Mouse (Mus musculus): ENCODE results near the gene 1700028P14Rik.

Gene 1700028P14Rik

DNA sequence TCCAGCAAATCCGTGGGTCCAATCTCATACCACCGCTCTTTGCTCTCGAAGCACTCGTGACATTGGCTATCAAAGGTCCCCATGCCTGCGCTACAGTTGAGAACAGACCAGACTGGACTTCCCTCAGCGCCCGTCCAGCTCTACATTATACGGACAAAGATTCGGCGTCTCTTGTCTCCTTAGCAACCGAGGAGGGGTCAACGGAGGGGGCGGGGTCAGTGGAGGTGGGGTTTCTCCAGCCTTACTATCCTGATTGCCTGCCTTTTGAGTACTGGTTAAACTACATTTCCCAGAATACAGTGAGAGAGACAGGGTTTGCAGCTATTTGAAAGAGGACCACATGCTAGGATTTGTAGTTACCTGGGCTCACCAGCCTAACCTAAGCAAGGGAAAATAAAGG, at the start of gene 1700028P14Rik:
1700028P14Rik (minus strand) TSS at position 169 of the 400 bp plus-strand sequence.
- in situ Hi-C loops (cut with MboI, MseI): no loop called here

DNA sequence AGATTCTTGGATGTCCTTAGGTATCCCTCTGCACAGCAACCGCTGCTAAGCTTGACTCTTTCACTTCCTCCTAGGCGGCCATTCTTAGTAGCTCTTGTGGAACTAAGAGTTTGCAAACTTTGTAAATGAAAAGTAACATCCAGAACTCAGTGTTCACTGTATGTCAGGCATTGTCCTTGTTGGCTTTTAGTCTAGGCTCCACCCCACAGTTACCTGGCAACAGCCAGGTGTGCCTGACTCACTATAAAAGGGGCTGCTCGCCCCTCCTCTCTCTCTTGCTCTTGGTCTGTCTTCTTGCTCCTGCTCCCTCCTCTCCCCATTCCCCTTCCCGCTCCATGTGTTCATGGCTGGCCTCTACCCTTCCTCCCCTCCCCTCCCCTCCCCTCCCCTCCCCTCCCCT, 46.5 kb upstream of the 1700028P14Rik start:
- in situ Hi-C loops (cut with MboI, MseI): loop anchor here (25.0 kb wide), 1 partner anchor 563 kb away; no protein-coding TSS in a partner anchor

DNA sequence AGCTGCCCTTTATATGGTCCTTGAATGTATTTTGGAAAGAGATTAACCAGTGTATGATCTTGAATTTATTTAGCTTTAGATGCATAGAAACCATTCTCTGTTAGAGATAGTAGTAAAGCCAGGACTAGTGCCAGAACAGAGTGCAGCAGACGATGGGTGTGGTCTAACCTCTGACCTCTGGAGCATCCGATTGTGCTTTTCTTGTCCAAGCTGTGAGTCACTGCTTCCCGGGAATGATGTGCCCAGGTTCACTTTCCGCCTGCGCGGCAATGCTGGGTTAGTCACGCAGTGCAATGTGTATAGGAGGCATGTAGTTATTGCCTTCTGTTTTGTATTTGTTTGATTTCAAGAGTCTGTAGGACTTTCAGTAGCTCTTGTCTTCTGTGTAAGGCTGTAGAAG, 45.8 kb upstream of the 1700028P14Rik start:
- in situ Hi-C loops (cut with MboI, MseI): loop anchor here (25.0 kb wide), 1 partner anchor 564 kb away; no protein-coding TSS in a partner anchor

DNA sequence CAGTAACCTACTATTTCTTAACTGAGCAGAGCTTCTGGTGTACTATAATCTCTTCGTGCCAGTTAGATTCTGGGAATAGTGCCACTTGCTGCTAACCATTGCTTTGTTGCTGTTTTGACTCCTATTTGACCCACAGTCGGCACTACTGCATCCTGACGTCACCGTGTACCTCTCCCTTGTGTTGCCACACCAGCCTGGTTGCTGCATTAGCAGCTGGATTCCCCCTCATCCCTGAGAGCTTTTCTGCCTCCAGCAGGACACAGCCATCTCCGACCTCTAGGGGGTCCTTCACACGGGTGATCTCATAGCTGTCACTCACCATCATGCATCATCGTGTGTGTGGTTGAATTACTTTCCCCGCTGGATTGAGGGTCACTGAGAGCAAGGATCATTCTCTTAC, 45.2 kb upstream of the 1700028P14Rik start:
- in situ Hi-C loops (cut with MboI, MseI): loop anchor here (25.0 kb wide), 1 partner anchor 564 kb away; no protein-coding TSS in a partner anchor

DNA sequence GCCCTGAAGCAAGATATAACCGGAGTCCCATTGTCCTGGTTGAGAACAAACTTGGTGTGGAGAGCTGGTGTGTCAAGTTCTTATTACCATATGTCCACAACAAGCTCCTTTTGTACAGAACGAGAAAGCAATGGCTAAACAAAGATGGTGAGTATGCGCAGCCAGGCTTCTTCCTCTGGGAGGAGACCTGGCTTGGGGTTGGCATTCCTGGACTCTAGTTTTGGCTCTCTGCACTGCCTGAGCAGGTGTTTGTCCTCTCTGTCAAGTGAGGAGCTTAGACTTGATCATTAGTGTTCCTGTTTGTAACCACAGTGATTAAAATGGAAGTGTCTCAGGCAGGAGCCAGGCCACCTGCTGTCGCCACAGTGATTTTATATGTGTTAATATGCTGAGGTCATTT, 41.7 kb upstream of the 1700028P14Rik start:
- in situ Hi-C loops (cut with MboI, MseI): loop anchor here (25.0 kb wide), 1 partner anchor 568 kb away; no protein-coding TSS in a partner anchor

DNA sequence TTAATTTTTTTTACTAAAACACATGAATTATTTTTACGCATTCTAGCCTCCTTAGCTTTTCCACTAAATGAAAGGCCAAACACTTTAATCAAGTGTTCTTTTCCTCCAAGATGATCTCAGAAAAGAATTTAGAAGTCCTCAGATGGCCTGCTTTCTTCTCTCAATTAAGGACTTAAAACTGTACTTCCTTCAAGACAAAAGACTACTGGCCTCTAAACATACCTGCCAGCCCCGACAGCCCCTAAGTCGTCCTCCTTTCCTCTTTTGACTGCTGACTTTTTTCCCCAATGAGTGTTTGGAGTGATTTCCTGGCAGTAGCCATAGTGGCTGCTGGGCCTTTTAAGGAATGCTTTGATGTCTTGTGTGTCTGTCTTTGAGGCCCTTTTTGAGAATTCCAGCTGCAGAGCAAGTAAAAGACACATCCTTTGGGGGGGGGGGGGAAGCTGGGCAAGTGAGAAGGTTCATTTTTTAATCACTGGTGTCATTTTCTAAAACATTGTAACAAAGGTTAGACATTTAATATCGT, 35.9 kb upstream of the 1700028P14Rik start:
- in situ Hi-C loops (cut with MboI, MseI): loop anchor here (25.0 kb wide), 1 partner anchor 574 kb away; no protein-coding TSS in a partner anchor

DNA sequence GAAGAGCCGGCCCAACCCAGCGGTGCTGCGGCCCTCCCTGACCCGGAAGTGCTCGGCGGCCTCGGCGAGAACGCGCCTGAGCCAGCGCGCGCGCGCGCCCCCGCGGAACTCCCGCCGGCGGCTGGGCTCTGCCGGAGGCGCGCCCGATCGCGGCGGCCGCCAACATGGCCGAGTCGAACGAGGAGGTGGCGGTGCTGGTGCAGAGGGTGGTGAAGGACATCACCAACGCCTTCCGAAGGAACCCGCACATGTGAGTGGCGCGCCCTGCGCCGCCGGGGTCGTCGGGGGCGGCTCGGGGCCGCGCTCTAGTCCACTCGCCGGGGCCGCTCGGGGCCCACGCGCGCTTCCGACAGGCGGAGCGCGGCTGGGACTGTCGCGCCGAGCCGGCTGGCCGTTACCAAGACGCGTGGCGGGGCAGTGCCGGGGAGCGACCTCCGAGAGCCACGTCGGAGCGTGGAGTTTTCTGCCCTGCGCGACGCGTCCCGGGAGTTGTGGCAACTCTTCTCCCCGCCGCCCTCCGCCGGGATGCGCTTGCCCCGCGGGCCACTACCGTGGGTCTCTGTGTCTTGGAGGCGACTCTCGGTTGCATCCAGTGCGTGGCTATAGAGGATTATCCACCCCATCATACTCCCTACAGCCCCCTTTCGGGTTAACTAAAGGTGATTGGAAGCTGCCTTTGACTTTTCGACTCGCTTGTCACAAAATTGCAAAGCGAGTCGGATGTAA, 34.8 kb upstream of the 1700028P14Rik start, which contains the start of gene Ptar1:
Ptar1 (plus strand) TSS at position 134 of the 726 bp plus-strand sequence.
- in situ Hi-C loops (cut with MboI, MseI): loop anchor here (25.0 kb wide), 1 partner anchor 575 kb away; no protein-coding TSS in a partner anchor

DNA sequence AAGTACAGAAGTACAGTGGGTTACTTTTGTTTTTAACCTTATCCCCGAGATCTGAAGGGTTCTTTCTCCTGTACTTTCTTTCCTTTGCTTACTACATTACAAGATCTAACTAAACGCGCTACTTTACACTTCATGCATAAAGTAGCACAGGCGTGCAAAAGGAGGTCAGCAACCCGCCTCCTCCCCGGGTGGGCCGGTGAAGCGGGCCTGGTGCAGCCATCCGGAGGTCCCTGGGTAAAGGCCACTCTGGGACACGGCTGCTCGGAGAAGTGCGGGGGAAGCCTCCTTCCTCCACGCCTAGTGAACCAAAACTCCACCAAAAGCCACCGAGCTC, 34.3 kb upstream of the 1700028P14Rik start:
- in situ Hi-C loops (cut with MboI, MseI): loop anchor here (25.0 kb wide), 1 partner anchor 575 kb away; no protein-coding TSS in a partner anchor

DNA sequence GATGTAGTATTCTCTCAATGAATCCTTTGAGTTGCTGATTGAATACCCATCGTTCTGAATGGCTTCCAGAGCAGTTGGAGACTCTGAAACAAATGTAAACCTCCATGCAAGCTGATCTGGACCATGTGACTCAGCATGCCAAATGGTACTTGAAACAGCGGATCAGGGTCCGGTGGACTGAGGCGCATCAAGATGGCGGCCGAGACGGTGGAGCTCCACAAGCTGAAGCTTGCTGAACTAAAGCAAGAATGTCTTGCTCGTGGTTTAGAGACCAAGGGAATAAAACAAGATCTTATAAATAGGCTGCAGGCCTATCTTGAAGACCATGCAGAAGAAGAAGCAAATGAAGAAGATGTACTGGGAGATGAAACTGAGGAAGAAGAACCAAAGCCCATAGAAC, 23.0 kb upstream of the 1700028P14Rik start:
- in situ Hi-C loops (cut with MboI, MseI): loop anchor here (25.0 kb wide), 1 partner anchor 587 kb away; no protein-coding TSS in a partner anchor

DNA sequence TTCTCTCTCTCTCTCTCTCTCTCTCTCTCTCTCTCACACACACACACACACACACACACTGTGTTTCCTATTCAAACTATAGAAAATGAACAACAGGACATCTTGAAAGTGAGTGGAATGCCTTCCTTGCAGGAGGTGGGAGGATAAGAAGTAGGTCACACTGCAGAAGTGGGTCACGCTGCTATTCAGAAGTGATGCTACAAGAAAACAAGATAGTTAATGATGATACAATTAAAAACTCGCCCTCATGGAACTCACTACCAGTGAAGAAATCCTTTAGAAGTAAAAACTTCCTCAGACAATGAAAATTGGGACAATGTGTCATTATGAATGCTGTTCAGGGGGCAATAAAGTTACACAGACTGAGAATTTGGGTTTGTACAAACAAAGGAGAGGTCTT, 20.4 kb upstream of the 1700028P14Rik start:
- in situ Hi-C loops (cut with MboI, MseI): no loop called here

DNA sequence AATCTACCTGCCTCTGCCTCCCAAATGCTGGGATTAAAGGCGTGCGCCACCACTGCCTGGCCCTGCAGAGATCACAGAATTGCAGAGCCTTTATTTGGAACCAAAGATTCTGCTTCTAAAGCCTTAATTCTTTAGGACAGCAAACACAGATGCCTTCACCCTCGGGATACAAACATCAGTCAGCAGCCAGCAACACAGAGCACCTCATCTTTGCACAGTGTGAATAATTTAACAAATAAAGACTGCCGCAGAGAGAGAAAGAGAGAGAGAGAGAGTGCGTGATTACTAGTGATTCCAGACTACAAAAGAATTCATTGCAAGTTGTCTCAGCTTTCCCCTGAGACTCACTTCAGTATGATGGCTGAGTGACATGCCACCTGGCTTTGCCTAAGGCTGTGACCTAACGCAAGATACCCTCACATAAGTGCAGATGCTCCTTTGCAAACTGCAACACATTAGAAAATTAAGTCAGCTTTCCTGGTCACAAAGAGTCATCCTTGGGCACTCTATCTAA, 15.6 kb upstream of the 1700028P14Rik start:
- in situ Hi-C loops (cut with MboI, MseI): no loop called here

DNA sequence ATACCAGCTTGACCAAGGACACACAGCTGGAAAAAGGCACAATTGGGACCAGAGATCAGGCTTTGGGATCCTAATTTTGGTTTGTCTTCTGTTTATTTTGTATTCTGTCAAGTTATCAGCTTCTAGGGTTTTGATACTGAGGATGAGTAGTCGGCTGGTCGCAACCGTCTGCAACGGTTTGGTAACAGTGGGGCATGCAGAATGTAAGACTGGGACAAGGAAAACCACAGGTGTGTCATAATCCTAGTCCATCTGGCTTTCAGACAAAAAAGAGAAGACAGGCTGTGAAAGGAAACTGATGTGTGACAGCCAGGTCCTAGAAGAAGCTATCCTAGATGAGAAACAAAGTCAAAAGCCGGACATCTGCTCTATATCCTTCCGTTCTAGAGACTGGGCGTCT, 11.5 kb upstream of the 1700028P14Rik start:
- in situ Hi-C loops (cut with MboI, MseI): no loop called here

DNA sequence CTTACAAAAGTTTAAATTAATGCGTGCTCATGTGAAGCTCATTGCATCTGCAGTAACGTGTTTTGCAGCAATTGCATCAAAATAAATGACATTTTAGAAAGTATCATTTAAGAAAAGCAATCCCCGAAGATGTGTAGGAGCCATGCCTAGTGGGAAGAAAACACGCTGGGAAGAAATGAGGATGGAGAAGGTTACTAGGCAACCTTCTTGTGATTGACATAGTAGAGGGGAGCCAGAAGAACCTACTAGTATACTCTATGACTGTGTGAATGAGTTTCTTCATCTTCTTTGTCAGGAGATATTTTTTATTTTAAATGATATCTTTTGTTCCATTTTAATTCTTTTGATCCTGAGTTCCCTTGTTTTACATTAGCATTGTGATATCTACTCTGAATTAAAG, 5.7 kb upstream of the 1700028P14Rik start:
- in situ Hi-C loops (cut with MboI, MseI): no loop called here

DNA sequence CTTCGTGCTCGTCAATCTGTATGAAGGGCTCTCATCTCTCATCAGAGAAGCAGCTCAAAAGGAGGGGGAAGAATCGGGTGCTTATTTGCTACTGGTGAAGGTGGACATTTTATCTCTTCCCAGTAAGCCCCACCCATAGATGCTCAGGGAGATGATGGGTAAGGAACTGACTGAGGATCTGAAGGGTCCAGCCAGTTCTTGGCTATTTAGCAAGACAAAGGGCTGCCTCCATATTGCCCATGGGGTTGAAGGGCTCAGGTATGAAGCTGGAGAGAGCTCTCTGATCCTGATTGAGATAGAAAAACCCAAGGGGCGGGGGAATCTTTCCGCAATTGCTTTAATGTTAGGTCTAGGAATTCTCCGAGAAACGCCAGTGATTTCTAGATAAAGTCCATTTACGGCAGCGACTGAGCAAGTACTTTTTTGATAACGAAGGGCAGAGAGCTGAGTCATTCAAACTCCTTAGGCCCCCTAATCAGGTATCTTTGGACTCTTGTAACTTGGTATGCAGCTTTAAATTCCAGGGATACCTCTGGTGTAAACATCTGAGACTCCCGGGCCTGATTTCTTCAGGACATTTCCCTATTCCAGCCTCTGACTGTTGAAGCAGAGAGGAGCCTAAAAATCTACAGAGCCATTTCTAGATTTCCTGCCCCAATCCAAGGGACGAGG, 4.8 kb upstream of the 1700028P14Rik start:
- in situ Hi-C loops (cut with MboI, MseI): no loop called here

DNA sequence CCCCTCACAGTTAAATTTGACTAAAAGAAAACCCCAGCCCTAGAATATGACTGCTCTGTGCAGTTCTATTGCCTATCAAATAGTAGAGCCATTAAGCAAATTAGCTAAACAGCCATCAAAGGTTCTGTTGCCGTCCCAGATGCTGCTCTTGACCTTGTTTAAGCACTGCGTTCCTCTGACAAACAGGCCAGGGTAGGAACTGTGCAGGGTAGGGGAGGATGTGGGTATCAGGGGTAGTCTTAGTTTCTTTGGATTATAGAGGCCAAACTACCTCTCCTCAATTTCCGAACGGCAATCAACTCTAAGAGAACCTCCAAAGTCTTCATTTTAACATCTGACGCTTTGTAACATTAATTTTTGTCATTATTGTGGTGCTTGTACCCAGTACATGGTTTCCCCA, 542 bp upstream of the 1700028P14Rik start:
- in situ Hi-C loops (cut with MboI, MseI): no loop called here

DNA sequence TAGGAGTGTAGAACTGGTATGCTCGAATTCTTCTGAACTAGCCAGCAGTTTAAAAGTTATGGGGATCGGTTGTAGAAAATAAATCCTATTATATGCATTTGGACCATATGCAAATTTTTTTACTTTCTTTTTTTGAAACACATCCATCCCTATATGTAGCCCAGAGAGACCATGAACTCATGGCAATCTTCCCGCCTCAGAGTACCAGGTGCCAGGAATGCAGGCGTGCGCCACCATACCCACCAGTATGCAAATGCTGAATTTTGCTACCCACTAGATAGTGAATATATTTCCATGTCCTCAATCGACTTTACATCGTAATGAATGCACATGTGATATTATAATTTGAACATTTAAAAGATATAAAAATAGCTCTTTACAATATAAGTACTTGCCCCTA, 5.3 kb downstream of the 1700028P14Rik start:
- in situ Hi-C loops (cut with MboI, MseI): no loop called here

DNA sequence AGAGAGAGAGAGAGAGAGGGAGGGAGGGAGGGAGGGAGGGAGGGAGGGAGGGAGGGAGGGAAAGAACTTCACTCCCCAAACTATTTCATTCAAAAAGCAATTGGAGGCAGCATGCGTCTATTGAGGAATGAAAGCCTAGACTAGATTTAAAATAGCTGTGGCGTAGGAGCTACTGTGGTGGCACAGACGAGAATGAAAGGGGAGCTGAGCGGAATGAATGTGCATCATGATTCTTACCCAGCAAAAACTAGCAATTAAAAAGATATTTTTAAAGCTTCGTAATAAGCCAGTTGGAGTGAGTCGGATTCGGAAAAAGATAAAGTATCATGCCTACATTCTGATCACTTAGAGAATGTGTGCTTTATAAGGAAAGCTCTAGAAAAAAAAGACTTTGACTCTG, 7.3 kb downstream of the 1700028P14Rik start:
- in situ Hi-C loops (cut with MboI, MseI): no loop called here

DNA sequence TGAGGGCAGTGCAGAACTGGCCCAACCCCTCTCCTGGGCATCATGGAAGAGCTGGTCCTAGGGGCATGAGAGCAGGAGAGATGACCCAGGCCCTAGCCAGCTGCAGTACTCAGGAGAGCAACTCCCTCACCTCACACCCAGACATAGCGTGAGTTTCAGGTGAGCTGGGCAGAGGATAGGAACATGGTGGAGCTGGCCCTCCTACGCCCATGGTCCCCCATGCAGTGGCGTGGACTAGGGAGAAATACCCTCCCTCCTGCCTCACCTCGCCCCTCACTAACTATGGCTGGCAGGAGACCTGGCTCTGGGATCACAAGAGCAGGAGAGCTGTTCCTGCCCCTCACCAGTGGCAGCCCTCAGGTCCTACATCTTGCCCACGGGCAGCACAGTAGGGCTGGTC, 8.8 kb downstream of the 1700028P14Rik start:
- in situ Hi-C loops (cut with MboI, MseI): no loop called here

DNA sequence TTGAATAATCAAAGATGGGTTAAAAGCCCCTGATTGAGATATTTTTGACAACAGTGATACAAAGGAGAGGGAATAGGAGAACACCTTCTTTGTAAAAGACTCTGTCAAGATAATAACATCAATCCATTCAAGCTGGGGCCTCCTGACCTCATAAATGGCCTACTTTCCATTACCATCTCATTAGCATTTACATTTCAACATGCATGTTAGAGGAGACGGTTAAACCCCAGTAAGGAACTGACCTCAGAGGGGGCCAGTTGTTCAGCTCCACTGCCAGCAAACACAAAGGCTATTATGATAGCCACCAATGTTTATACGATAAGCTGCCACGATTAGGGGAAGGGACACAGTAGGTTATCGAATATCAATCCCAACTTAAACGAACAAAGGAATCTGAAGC, 15.8 kb downstream of the 1700028P14Rik start:
- in situ Hi-C loops (cut with MboI, MseI): no loop called here

DNA sequence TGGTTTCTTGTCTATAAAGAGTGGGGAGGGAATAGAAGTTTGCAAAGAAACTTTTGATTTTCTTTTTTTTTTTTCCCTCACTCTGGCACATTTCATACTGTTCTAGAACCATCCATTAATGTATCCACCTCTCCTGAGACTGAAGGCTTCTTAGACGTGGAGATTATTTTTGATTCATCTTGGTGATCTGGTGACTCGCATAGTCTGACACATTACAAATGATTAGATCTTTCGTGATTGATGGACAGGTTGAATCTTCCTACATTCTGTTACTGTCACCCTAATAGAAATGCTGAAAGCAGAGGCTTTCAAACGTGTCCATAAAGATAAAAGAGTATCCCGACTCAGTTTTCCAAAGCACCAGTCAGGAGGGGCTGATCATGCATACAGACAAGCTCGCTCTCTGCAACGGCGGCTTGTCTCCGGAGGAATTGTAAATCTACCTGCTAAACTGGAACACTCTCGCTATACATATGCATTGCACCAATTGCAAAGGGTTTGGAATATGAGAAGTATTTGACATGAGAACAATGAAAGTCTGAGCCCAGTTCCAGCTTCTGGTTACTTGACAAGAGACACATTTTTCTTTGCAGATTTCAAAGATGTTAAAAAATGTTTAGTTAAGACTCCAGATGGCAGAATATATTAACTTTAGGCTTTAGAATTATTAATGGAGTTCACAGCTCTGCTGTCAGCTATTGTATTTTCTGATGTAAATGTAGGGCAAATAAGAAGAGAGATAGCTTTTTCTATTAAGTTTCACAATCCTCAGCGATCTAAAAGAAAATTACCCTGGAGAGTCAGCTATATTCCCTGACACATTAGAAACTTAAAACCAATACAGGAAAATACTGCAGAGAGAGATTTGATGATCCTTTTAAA, 20.8 kb downstream of the 1700028P14Rik start:
- in situ Hi-C loops (cut with MboI, MseI): no loop called here

DNA sequence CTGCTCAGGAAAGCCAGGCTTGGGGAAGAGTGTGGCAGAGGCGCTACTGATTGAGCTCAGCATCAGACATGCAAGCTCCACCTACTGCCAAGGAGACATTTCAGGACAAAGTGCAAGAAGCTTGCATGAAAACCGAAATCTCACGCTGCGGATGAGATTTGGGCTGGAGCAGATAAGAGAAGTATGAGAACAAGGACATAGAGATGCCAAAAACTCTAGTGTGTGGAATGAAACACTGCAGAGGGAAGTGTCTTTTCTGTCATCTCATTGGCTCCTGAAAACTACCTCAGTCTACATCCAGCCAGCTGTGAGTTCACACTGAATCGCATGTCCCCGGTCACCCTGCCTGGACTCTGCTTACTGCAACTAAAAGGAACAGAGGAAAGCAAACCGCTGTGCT, 38.3 kb downstream of the 1700028P14Rik start:
- in situ Hi-C loops (cut with MboI, MseI): no loop called here

All from T-helper 2 cell (primary cell).